Mouse (Mus musculus) heart, adult 2 months (tissue): ENCODE measurements around the gene Ptdss2. TPM values are rescaled to one million over a fixed set of nuclear protein-coding genes. Genes with fewer than 3 reads are reported as not detected.
A peak's percentile ranks its signal among the peaks of the same experiment; 100 is the strongest.

Experiments used
- DNase-seq, 2 experiments: peaks; one replicate each; pipeline ENCODE4 v3.0.0; 2021
- H3K27ac ChIP-seq: fragments of 200-600 bp; 2 replicates; pipeline ENCODE4 v1.8.1; 2022
- H3K27me3 ChIP-seq: fragments of 200-500 bp; 2 replicates; pipeline ENCODE4 v1.6.1; 2012; ENCODE audit warnings: mild to moderate bottlenecking, low read length, inconsistent platforms, mixed read lengths; ENCODE audit not compliant: control insufficient read depth, insufficient read depth
- H3K36me3 ChIP-seq: fragments of 200-500 bp; 2 replicates; pipeline ENCODE4 v1.6.1; 2012; ENCODE audit warnings: low read length, inconsistent platforms; ENCODE audit not compliant: control insufficient read depth, insufficient read depth
- H3K4me1 ChIP-seq: fragments of 200-500 bp; 2 replicates; pipeline ENCODE4 v1.6.1; 2011; ENCODE audit warnings: low read length; ENCODE audit not compliant: control insufficient read depth, insufficient read depth
- H3K4me3 ChIP-seq: fragments of 200-600 bp; 2 replicates; pipeline ENCODE4 v1.8.1; 2022
- H3K79me2 ChIP-seq: fragments of 200-500 bp; replicated peaks from 2 replicates; pipeline ENCODE4 v1.6.1; 2012; ENCODE audit warnings: mild to moderate bottlenecking, inconsistent platforms, low read length, moderate library complexity, mixed read lengths; ENCODE audit not compliant: control insufficient read depth, insufficient read depth
- H3K9ac ChIP-seq: fragments of 200-500 bp; 2 replicates; pipeline ENCODE4 v1.6.1; 2012; ENCODE audit warnings: low read depth, mild to moderate bottlenecking, control low read depth, inconsistent platforms, low read length, mixed read lengths
- CTCF ChIP-seq: fragments of 200-600 bp; IDR thresholded peaks from 2 replicates; pipeline ENCODE4 v1.8.1; 2022; ENCODE audit warnings: antibody characterized with exemption, mild to moderate bottlenecking, moderate library complexity
- EP300 ChIP-seq: fragments of 200-500 bp; IDR thresholded peaks from 2 replicates; pipeline ENCODE4 v1.6.1; 2011; ENCODE audit warnings: low read depth, low read length, control low read depth; ENCODE audit not compliant: insufficient read depth
- POLR2A ChIP-seq: fragments of 200-500 bp; IDR thresholded peaks from 2 replicates; pipeline ENCODE4 v1.6.1; 2011; ENCODE audit warnings: mild to moderate bottlenecking, low read depth, low read length, control low read depth; ENCODE audit not compliant: insufficient read depth
- WGBS: fragments of 180-500 bp; shearing (Covaris S2); methylation state at CpG from one replicate; pipeline ENCODE4 v1.1.7; 2018; 5-methylcytosine and 5-hydroxymethylcytosine counted together
- intact Hi-C: fragments of 180-260 bp; cut with DNase I; formaldehyde crosslinking; loops from one replicate; pipeline ENCODE4 v1.15.1; 2025
- polyA plus RNA-seq: library from polyadenylated mRNA; depleted of rRNA; stranded (reverse); fragments of >200 nt; gene quantifications from 2 replicates; pipeline ENCODE4 v1.2.3, GENCODE M21; 2012
- total RNA-seq, 2 experiments: library from RNA; stranded (reverse); gene quantifications; 2 replicates each; pipeline ENCODE4 v1.2.3; 2021

Ptdss2 gene
- total and polyA plus RNA-seq, 3 experiments, result 22.4 to 29.7 (median 25.9) TPM

DNA sequence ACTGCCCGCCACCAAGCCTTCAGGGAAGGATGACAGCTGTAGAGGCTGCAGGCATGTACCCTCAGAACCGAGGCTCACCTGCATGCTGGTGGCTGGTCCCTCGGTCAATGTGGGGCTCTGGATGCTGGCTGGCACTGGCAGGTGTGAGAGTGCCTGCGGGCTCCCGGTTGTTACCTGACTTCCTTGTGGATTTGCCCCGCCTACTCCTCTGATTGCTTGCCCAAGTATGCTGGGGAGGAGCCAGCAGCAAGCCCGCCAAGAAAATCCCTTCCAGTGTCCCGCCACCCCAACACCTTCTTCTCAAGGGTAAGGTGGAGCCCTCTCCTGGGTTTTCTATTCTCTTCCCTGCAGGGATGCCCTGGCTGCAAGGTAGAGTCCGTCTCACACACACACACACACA is 4.5 kb upstream of the Ptdss2 start, which contains the start of gene Ano9:
Gene Ano9 (minus strand): TSS at position 171 of the 400 bp plus-strand sequence.
- H3K9ac ChIP-seq, result no peak within 1 kb of the TSS
- TF ChIP-seq POLR2A (no peak), EP300 (no peak), CTCF (no peak)
- no peak within 1 kb of the TSS for H3K4me3 ChIP-seq
- no peaks in the 10 kb centered on the region for H3K79me2 ChIP-seq
- no peaks in the 10 kb centered on the region for H3K27me3 ChIP-seq
- DNase-seq, result no peak
- no peak within 1 kb of the TSS for H3K27ac ChIP-seq
- peaks cover 3% of the 10 kb centered on the region; the same call in 1 of the 2 replicates for H3K4me1 ChIP-seq
- H3K36me3 ChIP-seq, result no peaks in the 10 kb centered on the region
- intact Hi-C loops, result no loop called here
- 29% methylated on average over 9 of the region's 9 CpGs for WGBS

DNA sequence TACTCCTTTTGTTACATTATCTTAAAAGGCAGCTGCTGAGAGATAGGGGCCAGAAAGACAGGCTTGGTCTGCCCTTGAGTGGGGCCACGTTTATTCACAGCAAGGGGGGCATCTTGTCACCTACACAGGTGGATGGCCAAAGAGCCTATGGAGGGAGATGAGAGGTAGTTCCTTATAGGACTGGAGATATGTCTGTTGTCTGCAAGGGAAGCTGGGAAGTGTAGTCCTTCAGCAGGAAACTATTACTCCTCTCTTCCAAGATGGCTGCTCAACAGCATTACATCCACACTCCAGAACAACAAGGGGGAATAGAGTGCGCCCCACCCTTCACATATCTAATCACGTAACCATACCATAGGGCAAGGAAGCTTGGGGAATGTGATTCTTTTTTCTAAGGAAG is 2.7 kb upstream of the Ptdss2 start:
- H3K79me2 ChIP-seq, result no peaks in the 10 kb centered on the region
- intact Hi-C loops, result no loop called here
- 65% methylated on average over 3 of the region's 3 CpGs for WGBS
- no peak overlapping the region for H3K9ac ChIP-seq
- H3K27me3 ChIP-seq, result no peaks in the 10 kb centered on the region
- H3K36me3 ChIP-seq, result no peaks in the 10 kb centered on the region
- TF ChIP-seq POLR2A (no peak), EP300 (no peak), CTCF (no peak)
- no peak overlapping the region for H3K27ac ChIP-seq
- H3K4me1 ChIP-seq, result peaks cover 3% of the 10 kb centered on the region; the same call in 1 of the 2 replicates
- H3K4me3 ChIP-seq, result no peak overlapping the region
- DNase-seq, result no peak

DNA sequence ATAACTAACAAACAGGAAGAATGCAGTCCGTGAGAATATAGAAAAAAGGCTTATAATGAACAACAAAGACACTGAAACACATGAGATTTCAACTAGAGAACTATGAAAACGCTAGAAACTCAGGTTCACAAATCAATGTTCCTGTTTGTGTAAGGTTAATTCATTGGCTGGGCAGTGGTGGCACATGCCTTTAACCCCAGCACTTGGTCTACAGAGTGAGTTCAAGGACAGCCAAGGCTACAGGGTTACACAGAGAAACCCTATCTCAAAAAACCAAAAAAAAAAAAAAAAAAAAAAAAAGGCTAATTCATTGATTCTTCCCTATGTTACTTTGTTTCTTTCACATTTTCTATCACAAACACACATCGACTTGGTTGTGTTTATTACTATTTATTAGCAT is 1.6 kb upstream of the Ptdss2 start:
- intact Hi-C loops, result no loop called here
- no peak overlapping the region for H3K27ac ChIP-seq
- no peak overlapping the region for H3K9ac ChIP-seq
- no peaks in the 10 kb centered on the region for H3K27me3 ChIP-seq
- no peak for DNase-seq
- no peaks in the 10 kb centered on the region for H3K79me2 ChIP-seq
- WGBS, result 84% methylated on average over 3 of the region's 3 CpGs
- TF ChIP-seq EP300, result no peak
- TF ChIP-seq CTCF, result no peak
- no peak for TF ChIP-seq POLR2A
- peaks cover 3% of the 10 kb centered on the region; the same call in 1 of the 2 replicates for H3K4me1 ChIP-seq
- H3K36me3 ChIP-seq, result no peaks in the 10 kb centered on the region
- no peak overlapping the region for H3K4me3 ChIP-seq

DNA sequence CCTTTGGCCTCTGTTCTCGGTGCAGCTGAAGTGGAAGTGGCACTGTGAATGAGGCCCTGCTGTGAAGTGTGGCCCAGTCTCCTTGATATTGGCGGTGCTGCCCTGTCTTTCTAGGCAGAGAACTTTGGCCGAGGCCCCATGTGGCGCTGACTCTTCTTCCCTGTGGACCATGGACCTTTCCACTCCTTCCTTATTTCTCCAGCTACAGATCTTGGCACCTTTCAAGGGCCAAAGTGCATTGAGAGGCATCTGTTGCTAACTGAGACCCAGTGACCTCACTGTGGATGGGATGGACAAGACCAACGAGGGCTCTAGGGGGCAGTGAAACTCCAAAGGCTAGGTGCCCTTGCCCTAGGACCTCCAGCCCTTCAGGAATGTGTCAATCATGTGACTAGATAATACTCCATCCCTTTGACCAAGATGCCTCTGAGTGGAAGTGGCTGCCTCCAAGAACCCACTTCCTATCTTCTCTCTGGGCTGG is 1.1 kb upstream of the Ptdss2 start:
- WGBS, result 68% methylated on average over 5 of the region's 5 CpGs
- H3K36me3 ChIP-seq, result no peaks in the 10 kb centered on the region
- intact Hi-C loops, result no loop called here

DNA sequence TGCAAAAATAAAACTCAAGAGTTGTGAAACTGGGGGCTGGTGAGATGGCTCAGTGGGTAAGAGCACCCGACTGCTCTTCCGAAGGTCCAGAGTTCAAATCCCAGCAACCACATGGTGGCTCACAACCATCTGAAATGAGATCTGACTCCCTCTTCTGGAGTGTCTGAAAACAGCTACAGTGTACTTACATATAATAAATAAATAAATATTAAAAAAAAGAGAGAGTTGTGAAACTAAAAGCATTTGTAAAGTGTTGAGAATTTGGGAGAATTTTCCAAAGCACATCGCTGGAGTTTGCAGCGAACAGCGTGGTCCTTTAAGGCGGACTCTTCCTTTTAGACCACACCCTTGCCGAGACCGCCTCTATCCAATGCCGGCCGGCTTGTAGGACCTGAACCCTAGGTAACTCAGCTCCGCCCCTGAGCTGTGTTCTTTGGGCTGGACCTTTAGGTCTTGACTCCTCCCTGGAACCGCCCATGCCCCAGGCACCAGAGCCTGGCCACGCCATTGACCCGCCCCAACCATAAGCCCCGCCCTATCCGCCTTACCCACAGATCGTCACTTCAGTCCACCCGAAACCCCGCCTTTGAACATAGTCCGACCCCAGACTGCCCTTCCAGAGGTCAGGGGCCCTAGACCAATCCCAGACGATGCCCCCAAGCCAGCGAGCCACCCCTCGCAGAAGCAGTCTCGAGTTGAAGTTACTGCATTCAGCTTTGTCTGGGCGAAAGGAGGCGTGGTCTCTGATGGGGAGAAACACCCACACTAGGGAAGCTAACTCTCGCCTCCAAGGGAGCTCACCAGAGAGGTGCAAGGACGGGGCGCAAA is 721 bp downstream of the Ptdss2 start:
- peak overlapping the region; percentile 85 for H3K27ac ChIP-seq
- peak overlapping the region; percentile 77 for H3K4me3 ChIP-seq
- H3K27me3 ChIP-seq, result no peaks in the 10 kb centered on the region
- peak overlapping the region; percentile 77 for H3K9ac ChIP-seq
- no peaks in the 10 kb centered on the region for H3K79me2 ChIP-seq
- intact Hi-C loops, result loop anchor here (1.0 to 2.0 kb wide), 2 partner anchors 27 to 50 kb away; partner anchors contain the start of gene Rnh1
- H3K36me3 ChIP-seq, result no peaks in the 10 kb centered on the region
- H3K4me1 ChIP-seq, result peaks cover 3% of the 10 kb centered on the region; the same call in 1 of the 2 replicates
- 1% methylated on average over 29 of the region's 29 CpGs for WGBS
- peak; percentile 94 to 96 for DNase-seq
- TF ChIP-seq EP300 (peak; percentile 24; the same call in 1 of the 2 replicates), CTCF (peak; percentile 45), POLR2A (peak; percentile 86)

More for the DNA sequence above, 1.1 kb upstream of the Ptdss2 start:
- Histone ChIP-seq H3K27me3 (no peaks in the 10 kb centered on the region), H3K27ac (no peak overlapping the region), H3K79me2 (no peaks in the 10 kb centered on the region), H3K4me1 (peaks cover 3% of the 10 kb centered on the region; the same call in 1 of the 2 replicates), H3K4me3 (no peak overlapping the region), H3K9ac (no peak overlapping the region)
- no peak for TF ChIP-seq POLR2A
- peak; percentile 15; the same call in 1 of the 2 replicates for TF ChIP-seq CTCF
- no peak for TF ChIP-seq EP300
- no peak for DNase-seq

DNA sequence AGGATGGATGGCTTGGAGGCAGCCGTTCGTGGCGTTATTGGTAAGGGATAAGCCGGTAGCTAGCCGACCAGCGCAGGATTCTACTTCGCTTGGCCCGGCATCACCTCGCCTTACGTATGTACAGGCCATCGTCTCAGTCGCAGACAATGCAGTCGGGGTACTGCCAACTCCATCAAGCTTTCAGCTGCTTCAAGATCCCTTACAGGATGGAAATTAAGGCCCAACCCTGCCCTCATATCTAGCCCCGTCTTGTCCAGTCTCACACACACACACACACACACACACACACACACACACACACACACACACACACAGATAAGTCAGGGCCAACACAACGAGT is 1.3 kb downstream of the Ptdss2 start:
- intact Hi-C loops, result loop anchor here (2.0 kb wide), 1 partner anchor 49 kb away; the partner anchor contains the start of gene Rnh1

More for the DNA sequence above, 1.3 kb downstream of the Ptdss2 start:
- Histone ChIP-seq H3K27me3 (no peaks in the 10 kb centered on the region), H3K4me1 (peaks cover 3% of the 10 kb centered on the region; the same call in 1 of the 2 replicates), H3K4me3 (peak overlapping the region; percentile 77), H3K79me2 (no peaks in the 10 kb centered on the region), H3K27ac (peak overlapping the region; percentile 85), H3K36me3 (no peaks in the 10 kb centered on the region), H3K9ac (peak overlapping the region; percentile 77)
- WGBS, result under 1% methylated on average over 15 of the region's 15 CpGs
- no peak for DNase-seq
- no peak for TF ChIP-seq EP300
- no peak for TF ChIP-seq CTCF
- TF ChIP-seq POLR2A, result no peak
